Mouse (Mus musculus) E14TG2a.4 (cell line): ENCODE results near the gene Smco2.

Experiments
- H3K27me3 ChIP-seq: 2 replicates; pipeline ENCODE4 v1.6.1; 2014; ENCODE audit warnings: low read length, control low read depth; ENCODE audit not compliant: insufficient read depth
- H3K36me3 ChIP-seq: 2 replicates; pipeline ENCODE4 v1.6.1; 2014; ENCODE audit warnings: low read length, control low read depth; ENCODE audit not compliant: insufficient read depth
- H3K4me1 ChIP-seq: replicated peaks from 2 replicates; pipeline ENCODE4 v1.6.1; 2014; ENCODE audit warnings: low read depth, low read length, control low read depth
- H3K4me3 ChIP-seq: replicated peaks from 2 replicates; pipeline ENCODE4 v1.5.1; 2014; ENCODE audit warnings: mild to moderate bottlenecking, low read length
- H3K9me3 ChIP-seq: 2 replicates; pipeline ENCODE4 v1.6.1; 2014; ENCODE audit warnings: low read length, control low read depth
- CTCF ChIP-seq: conservative IDR thresholded peaks from 2 replicates; pipeline ENCODE4 v1.5.1; 2014; ENCODE audit warnings: low read length
- NANOG ChIP-seq: IDR thresholded peaks from 2 replicates; pipeline ENCODE4 v1.6.1; 2014; ENCODE audit warnings: borderline replicate concordance, low read length, mixed read lengths
- POU5F1 ChIP-seq: IDR thresholded peaks from 2 replicates; pipeline ENCODE4 v1.6.1; 2014; ENCODE audit warnings: low read length, borderline replicate concordance

Gene Smco2

DNA sequence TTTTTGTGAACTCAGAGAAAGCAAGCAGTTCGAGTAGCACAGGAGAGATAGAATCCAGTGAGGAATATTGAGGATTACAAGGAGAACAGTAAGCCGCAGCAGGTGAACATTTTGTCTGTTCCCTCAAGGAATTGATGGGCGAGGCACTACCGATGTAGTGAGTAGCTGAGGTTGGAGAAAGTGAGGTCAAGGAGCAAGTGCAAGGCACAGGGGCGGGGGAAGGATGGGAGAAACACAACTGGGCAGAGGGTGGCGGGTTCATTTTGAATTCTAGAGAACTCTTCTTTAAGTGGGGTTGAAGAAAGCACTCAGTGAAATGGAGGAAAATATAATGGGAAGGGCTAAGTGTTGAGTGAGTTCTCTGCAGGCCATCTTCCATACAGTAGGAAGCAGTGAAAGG lies 48.8 kb downstream of the Smco2 start:
- TF ChIP-seq CTCF: no peak
- H3K4me1 ChIP-seq: peaks cover 8% of the 10 kb centered on the region
- H3K36me3 ChIP-seq: 0 out of 2 replicates have a peak, but pooled peaks cover 3% of the 10 kb centered on the region
- H3K27me3 ChIP-seq: no peaks in the 10 kb centered on the region
- no peaks in the 10 kb centered on the region for H3K9me3 ChIP-seq
- H3K4me3 ChIP-seq: no peak overlapping the region

DNA sequence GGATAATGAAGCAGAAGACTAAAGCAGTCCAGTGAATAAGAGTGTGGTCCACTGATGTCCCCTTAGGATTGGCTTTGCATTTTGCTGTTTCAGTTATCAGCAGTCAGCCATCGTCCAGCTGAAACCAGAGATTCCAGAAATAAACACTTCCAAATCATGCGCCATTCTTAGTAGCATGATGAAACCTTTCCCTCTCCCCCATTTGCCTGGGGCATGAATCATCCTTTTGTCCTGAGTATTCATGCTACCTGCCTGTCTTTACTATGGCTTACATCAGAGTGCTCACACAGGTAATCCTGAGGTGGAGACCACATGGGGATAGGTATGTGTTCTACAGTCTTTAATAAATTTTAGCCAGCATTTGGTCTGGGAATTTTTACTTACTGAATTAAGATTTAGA lies 49.7 kb downstream of the Smco2 start:
- no peak for TF ChIP-seq POU5F1
- no peak for TF ChIP-seq CTCF
- TF ChIP-seq NANOG: no peak
- H3K36me3 ChIP-seq: 0 out of 2 replicates have a peak, but pooled peaks cover 3% of the 10 kb centered on the region
- no peak overlapping the region for H3K4me3 ChIP-seq
- peaks cover 8% of the 10 kb centered on the region for H3K4me1 ChIP-seq
- H3K27me3 ChIP-seq: no peaks in the 10 kb centered on the region
- H3K9me3 ChIP-seq: no peaks in the 10 kb centered on the region

DNA sequence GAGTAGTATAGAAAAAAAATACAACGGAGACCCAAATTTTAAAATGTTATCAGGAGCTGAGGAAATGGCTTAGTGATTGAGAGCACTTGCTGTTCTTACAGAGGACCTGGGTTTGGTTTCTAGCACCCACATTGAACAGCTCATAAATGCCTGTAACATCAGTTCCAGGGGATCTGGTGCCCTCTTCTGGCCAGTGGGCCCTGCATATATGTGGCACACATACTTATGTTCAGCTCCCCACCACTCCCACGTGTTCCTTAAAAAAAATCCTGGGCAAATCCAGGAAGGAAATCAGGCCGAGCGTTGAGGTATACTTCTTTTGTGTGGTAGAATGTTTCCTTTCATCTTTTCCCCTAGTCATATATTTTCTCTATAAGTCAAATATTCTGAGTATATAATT lies 52.0 kb downstream of the Smco2 start:
- TF ChIP-seq NANOG: no peak
- no peak for TF ChIP-seq CTCF
- TF ChIP-seq POU5F1: no peak

DNA sequence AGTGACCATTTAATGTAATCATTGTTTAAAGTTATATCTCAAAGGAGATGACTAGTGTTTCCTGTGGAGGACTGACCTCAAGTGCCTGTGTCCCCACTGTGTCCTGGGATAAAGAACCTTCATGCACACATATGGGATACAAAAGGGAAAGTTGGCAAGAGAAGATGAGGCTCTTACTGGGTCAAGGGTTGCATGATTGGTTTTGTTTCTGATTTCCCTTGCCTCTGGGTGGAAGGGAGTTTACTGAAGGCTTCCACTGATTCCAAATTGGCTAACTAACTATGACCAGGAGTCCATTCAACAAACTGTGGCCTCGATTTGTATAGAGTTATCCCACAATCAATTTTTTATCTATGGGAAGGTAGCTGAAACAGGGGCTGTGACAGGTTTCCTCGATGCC lies 53.7 kb downstream of the Smco2 start:
- no peak overlapping the region for H3K4me3 ChIP-seq
- H3K4me1 ChIP-seq: peaks cover under 1% of the 10 kb centered on the region; the same call in 1 of the 2 replicates
- H3K27me3 ChIP-seq: no peaks in the 10 kb centered on the region
- 0 out of 2 replicates have a peak, but pooled peaks cover 3% of the 10 kb centered on the region for H3K36me3 ChIP-seq
- no peaks in the 10 kb centered on the region for H3K9me3 ChIP-seq
- TF ChIP-seq NANOG: no peak
- no peak for TF ChIP-seq CTCF
- TF ChIP-seq POU5F1: no peak

More for the DNA sequence above, 52.0 kb downstream of the Smco2 start:
- peaks cover 8% of the 10 kb centered on the region for H3K4me1 ChIP-seq
- H3K27me3 ChIP-seq: no peaks in the 10 kb centered on the region
- no peaks in the 10 kb centered on the region for H3K9me3 ChIP-seq
- no peak overlapping the region for H3K4me3 ChIP-seq
- H3K36me3 ChIP-seq: 0 out of 2 replicates have a peak, but pooled peaks cover 3% of the 10 kb centered on the region

DNA sequence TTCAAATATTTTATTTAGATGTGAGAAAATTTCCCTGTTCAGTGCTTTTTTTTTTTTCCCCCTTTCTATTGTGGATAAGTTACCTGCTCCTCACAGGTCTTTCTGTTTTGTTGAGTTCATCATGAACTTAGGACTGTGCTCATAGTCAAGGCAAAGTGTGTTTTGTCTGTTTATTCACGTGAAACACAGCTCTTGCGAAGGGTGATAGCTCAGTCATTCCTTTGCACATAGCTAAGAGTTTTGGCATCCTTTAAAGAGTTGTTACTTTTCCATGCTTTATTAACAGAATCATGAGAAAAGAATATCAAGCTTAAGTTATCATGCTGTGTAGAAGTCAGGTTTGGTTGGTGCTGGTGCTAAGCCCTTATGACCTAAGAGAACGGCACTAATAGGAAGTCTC lies 54.8 kb downstream of the Smco2 start:
- no peaks in the 10 kb centered on the region for H3K4me1 ChIP-seq
- no peak for TF ChIP-seq CTCF
- TF ChIP-seq NANOG: no peak
- TF ChIP-seq POU5F1: no peak
- no peaks in the 10 kb centered on the region for H3K27me3 ChIP-seq
- no peaks in the 10 kb centered on the region for H3K9me3 ChIP-seq
- no peak overlapping the region for H3K4me3 ChIP-seq
- 0 out of 2 replicates have a peak, but pooled peaks cover 3% of the 10 kb centered on the region for H3K36me3 ChIP-seq

DNA sequence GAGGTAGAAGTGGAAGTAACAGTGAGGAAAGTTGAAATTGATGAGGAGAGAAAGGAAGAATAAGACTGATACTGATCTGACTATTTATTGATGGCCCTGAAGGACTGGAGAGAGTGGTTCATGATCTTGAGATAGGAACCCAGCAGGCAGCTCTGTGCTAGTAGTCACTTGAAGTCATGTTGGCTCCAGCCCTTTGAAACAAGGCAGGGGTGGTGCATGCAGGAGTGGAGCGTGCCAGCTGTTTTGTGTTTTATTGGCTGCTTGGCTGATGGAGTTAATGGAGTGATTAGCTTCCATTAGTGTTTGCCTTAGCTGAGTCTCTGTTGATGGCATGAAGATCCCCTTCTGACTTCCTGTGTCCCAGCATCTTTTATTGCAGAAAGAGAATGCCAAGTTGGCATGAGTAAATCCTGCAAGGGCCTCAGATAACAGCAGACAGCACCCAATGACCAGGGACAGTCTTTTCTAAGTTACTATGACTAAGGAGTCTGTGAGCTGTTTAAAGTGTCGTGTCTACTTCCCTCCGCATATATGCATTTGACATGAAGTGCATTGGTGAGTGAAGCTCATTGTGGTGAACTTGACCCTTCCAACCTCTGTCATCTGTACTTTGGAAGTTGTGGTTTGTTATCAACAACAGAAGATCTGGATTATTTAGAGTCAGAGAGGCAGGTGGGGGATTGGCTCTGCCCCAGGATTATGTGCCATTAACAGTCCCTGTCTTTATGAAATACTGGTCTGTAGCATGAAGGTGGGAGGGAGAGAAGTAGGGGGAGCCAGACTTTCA lies 56.3 kb downstream of the Smco2 start:
- H3K9me3 ChIP-seq: no peaks in the 10 kb centered on the region
- H3K4me3 ChIP-seq: no peak overlapping the region
- no peaks in the 10 kb centered on the region for H3K27me3 ChIP-seq
- H3K4me1 ChIP-seq: peaks cover under 1% of the 10 kb centered on the region; the same call in 1 of the 2 replicates
- H3K36me3 ChIP-seq: 0 out of 2 replicates have a peak, but pooled peaks cover 1% of the 10 kb centered on the region
- TF ChIP-seq POU5F1 (no peak), CTCF (no peak), NANOG (no peak)

DNA sequence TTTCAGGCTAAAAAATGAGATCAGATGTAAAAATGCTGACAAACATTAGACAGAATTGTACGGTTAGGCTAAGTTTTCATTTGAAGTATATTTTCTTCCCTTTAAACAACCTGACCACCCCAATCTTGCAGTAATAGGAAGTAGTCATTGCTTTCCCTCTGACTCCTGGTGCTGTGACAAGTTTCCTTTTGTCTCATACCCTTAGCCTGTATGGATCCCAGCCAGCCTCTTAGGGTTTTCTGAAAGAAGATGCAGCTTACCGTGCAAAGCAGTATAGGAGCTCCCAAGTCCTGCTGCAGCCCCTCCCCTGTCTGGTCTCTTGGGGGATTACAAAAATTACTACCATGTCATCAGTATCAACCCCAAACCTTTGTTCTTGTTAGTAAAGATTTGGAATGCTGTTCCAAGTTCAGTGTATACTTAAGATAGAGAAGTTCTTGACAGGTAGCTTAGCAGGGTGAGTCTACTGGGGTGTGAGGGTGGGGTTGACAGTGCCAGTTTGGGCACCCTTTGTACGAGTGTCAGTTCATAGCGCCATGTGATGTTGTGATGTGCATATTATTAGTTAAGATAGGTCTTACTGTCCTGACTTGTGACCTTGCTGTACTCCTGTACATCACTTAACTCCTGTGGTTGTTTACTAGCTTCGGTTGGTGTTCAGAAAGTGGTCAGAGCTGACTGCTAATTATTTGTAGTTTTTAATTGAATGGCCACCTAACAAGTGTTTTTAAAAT lies 57.3 kb downstream of the Smco2 start:
- TF ChIP-seq CTCF (no peak), POU5F1 (no peak), NANOG (no peak)
- peaks cover 9% of the 10 kb centered on the region for H3K4me1 ChIP-seq
- H3K27me3 ChIP-seq: no peaks in the 10 kb centered on the region
- no peak overlapping the region for H3K4me3 ChIP-seq
- no peaks in the 10 kb centered on the region for H3K36me3 ChIP-seq
- H3K9me3 ChIP-seq: no peaks in the 10 kb centered on the region

DNA sequence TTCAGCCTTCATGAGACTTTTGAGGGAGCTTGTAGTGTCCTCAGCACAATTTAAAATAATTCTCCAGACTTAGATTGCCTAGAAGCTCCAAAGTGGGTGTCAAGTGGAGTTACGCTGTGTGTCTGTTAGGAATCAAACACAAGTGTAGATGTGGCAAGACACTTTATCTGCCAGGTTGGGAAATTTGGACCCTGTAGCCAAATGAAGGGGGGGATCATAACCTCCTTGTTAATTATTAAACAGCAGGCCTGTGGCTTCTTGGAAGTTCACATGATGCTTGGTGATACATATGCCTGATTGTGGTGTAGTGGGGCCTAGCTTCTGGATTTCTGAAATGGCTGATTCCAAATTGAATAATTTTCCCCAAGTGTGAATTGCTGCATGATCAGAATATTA lies 57.9 kb downstream of the Smco2 start:
- Histone ChIP-seq H3K4me3 (no peak overlapping the region), H3K27me3 (no peaks in the 10 kb centered on the region), H3K4me1 (peaks cover 14% of the 10 kb centered on the region), H3K36me3 (no peaks in the 10 kb centered on the region), H3K9me3 (no peaks in the 10 kb centered on the region)
- TF ChIP-seq CTCF (no peak), POU5F1 (no peak), NANOG (no peak)
